Mouse (Mus musculus): ENCODE measurements around the gene Lsm4. TPM values are rescaled to one million over a fixed set of nuclear protein-coding genes. Genes with fewer than 3 reads are reported as not detected.

Lsm4 gene
- polyA plus RNA-seq, 1 experiment from 2014 or later, result 199 TPM

- ATAC-seq (ENCODE audit: low read depth), result no peak
- H3K4me3 ChIP-seq (ENCODE audit: low read depth, low read length), result no peak overlapping the region
These were observed 4.5 kb downstream of the Lsm4 start for GRCm38 (mm10) chr8:70677451-70678080.

GRCm38 (mm10) chr8:70678679-70679078 lies 5.6 kb downstream of the Lsm4 start:
- Histone ChIP-seq H3K36me3 (ENCODE audit: control insufficient read depth, insufficient read depth, low read length) (peaks cover 25% of the 10 kb centered on the region; the same call in 1 of the 2 replicates), H3K4me1 (ENCODE audit: control insufficient read depth, insufficient read depth, low read length) (peaks cover 17% of the 10 kb centered on the region), H3K4me2 (ENCODE audit: low read depth, low read length) (no peak overlapping the region), H3K4me3 (ENCODE audit: low read depth, low read length) (no peak overlapping the region), H3K27ac (replicated peaks; ENCODE audit: low read depth, low read length) (no peak overlapping the region), H3K9ac (ENCODE audit: low read depth, low read length) (no peak overlapping the region), H3K27me3 (replicated peaks; ENCODE audit: control insufficient read depth, insufficient read depth, low read length) (no peaks in the 10 kb centered on the region), H3K9me3 (ENCODE audit: control insufficient read depth, low read length) (no peaks in the 10 kb centered on the region)
- DNase-seq (ENCODE audit: low spot score) (no peak), ATAC-seq (ENCODE audit: low read depth) (no peak)

More at GRCm38 (mm10) chr8:70677451-70678080, 4.5 kb downstream of the Lsm4 start:
- peaks cover 15% of the 10 kb centered on the region for H3K4me1 ChIP-seq (ENCODE audit: control insufficient read depth, insufficient read depth, low read length)
- 89% methylated on average over 15 of the region's 15 CpGs for WGBS
- no peak overlapping the region for H3K4me2 ChIP-seq (ENCODE audit: low read depth, low read length)
- DNase-seq (ENCODE audit: low spot score), result no peak
- no peak overlapping the region for H3K27ac ChIP-seq (replicated peaks; ENCODE audit: low read depth, low read length)
- H3K36me3 ChIP-seq (ENCODE audit: control insufficient read depth, insufficient read depth, low read length), result peaks cover 25% of the 10 kb centered on the region; the same call in 1 of the 2 replicates
- no peaks in the 10 kb centered on the region for H3K9me3 ChIP-seq (ENCODE audit: control insufficient read depth, low read length)
- no peaks in the 10 kb centered on the region for H3K27me3 ChIP-seq (replicated peaks; ENCODE audit: control insufficient read depth, insufficient read depth, low read length)
- H3K9ac ChIP-seq (ENCODE audit: low read depth, low read length), result no peak overlapping the region

DNA sequence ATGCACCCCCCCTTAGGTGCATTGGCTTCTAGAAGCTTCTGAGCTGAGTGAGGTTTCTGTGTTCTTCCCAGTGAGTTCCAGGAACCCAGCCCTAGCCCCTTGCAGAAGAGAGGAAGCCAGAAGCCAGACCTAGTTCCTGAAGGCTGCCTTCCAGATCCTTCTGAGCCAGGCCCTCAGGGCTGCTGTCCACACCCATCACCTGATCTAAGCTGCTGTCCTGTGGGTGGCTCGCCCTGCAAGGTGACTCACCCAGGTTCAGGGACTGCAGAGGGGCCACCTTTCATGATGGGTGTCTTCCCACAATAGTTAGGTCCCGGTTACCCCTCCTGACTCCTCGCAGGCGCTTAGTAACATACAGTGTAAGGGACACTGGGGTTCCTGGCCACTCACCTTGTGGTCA lies 6.4 kb downstream of the Lsm4 start:
- Histone ChIP-seq H3K9ac (ENCODE audit: low read depth, low read length) (no peak overlapping the region), H3K4me2 (ENCODE audit: low read depth, low read length) (no peak overlapping the region), H3K9me3 (ENCODE audit: control insufficient read depth, low read length) (no peaks in the 10 kb centered on the region), H3K4me1 (ENCODE audit: control insufficient read depth, insufficient read depth, low read length) (peaks cover 11% of the 10 kb centered on the region), H3K27me3 (replicated peaks; ENCODE audit: control insufficient read depth, insufficient read depth, low read length) (no peaks in the 10 kb centered on the region), H3K36me3 (ENCODE audit: control insufficient read depth, insufficient read depth, low read length) (peaks cover 25% of the 10 kb centered on the region; the same call in 1 of the 2 replicates), H3K27ac (replicated peaks; ENCODE audit: low read depth, low read length) (no peak overlapping the region), H3K4me3 (ENCODE audit: low read depth, low read length) (no peak overlapping the region)
- ATAC-seq (ENCODE audit: low read depth) (no peak), DNase-seq (ENCODE audit: low spot score) (no peak)
- 94% methylated on average over 4 of the region's 4 CpGs for WGBS

DNA sequence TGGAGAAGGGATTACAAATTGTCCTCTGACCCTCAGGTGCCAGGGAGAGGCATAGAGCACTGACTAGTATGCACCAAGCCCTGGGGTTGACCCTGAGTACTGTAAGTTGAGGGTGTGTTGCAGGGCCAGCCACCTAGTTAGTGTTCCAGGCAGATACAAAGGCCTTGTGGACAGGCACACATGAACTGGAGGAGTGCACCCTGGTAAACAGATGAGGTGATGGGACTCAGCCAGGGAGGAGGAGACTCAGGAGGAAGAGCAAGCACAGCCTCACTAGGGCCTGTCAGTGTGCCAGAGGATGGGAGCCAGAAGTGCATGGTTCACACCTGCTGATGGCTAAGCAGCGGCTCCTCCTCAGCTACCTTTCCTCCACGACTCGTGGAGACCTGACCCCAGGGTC lies 7.0 kb downstream of the Lsm4 start:
- H3K4me1 ChIP-seq (ENCODE audit: control insufficient read depth, insufficient read depth, low read length), result peaks cover 11% of the 10 kb centered on the region
- H3K4me3 ChIP-seq (ENCODE audit: low read depth, low read length), result no peak overlapping the region
- H3K4me2 ChIP-seq (ENCODE audit: low read depth, low read length), result no peak overlapping the region
- H3K36me3 ChIP-seq (ENCODE audit: control insufficient read depth, insufficient read depth, low read length), result peaks cover 25% of the 10 kb centered on the region; the same call in 1 of the 2 replicates
- H3K27me3 ChIP-seq (replicated peaks; ENCODE audit: control insufficient read depth, insufficient read depth, low read length), result no peaks in the 10 kb centered on the region
- 75% methylated on average over 3 of the region's 3 CpGs for WGBS
- H3K9ac ChIP-seq (ENCODE audit: low read depth, low read length), result no peak overlapping the region
- H3K9me3 ChIP-seq (ENCODE audit: control insufficient read depth, low read length), result no peaks in the 10 kb centered on the region
- DNase-seq (ENCODE audit: low spot score), result no peak
- no peak for ATAC-seq (ENCODE audit: low read depth)
- no peak overlapping the region for H3K27ac ChIP-seq (replicated peaks; ENCODE audit: low read depth, low read length)

DNA sequence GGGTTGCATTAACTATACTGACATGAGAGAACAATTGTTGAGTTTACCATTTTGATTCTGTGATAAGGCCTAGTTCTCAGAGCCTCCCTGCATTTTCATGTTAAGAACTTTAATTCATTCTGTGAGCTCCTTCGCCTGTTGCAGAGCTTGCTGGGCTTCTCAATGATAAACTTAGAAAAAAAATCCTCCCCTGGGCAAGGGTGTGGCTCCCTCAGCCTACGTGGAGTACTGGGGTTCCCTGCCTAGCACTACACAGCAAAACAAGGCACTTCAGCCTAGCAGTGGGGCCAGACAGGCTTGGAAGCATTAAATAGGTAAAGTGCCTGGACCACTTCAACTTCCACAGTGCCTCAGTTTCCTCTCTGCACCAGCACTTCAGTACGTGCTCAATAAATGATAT lies 8.4 kb downstream of the Lsm4 start:
- 51% methylated on average over 3 of the region's 3 CpGs for WGBS

GRCm38 (mm10) chr8:70682193-70682592 lies 9.1 kb downstream of the Lsm4 start:
- H3K4me2 ChIP-seq (ENCODE audit: low read depth, low read length), result peak overlapping the region; percentile 37
- DNase-seq (ENCODE audit: low spot score) (peak; percentile 80), ATAC-seq (ENCODE audit: low read depth) (peak; percentile 69)
- H3K36me3 ChIP-seq (ENCODE audit: control insufficient read depth, insufficient read depth, low read length), result peaks cover 24% of the 10 kb centered on the region; the same call in 1 of the 2 replicates
- H3K9me3 ChIP-seq (ENCODE audit: control insufficient read depth, low read length), result no peaks in the 10 kb centered on the region
- WGBS, result 2% methylated on average over 15 of the region's 19 CpGs
- peak overlapping the region; percentile 46 for H3K9ac ChIP-seq (ENCODE audit: low read depth, low read length)
- H3K4me3 ChIP-seq (ENCODE audit: low read depth, low read length), result 0 out of 2 replicates have a peak overlapping the region, but pooled peaks have one; percentile 0
- H3K27ac ChIP-seq (replicated peaks; ENCODE audit: low read depth, low read length), result peak overlapping the region; percentile 39; the same call in 1 of the 2 replicates
- H3K27me3 ChIP-seq (replicated peaks; ENCODE audit: control insufficient read depth, insufficient read depth, low read length), result no peaks in the 10 kb centered on the region
- peaks cover 11% of the 10 kb centered on the region for H3K4me1 ChIP-seq (ENCODE audit: control insufficient read depth, insufficient read depth, low read length)

More for the DNA sequence above, 8.4 kb downstream of the Lsm4 start:
- H3K4me2 ChIP-seq (ENCODE audit: low read depth, low read length), result no peak overlapping the region
- H3K27ac ChIP-seq (replicated peaks; ENCODE audit: low read depth, low read length), result no peak overlapping the region
- peaks cover 25% of the 10 kb centered on the region; the same call in 1 of the 2 replicates for H3K36me3 ChIP-seq (ENCODE audit: control insufficient read depth, insufficient read depth, low read length)
- H3K4me3 ChIP-seq (ENCODE audit: low read depth, low read length), result no peak overlapping the region
- H3K4me1 ChIP-seq (ENCODE audit: control insufficient read depth, insufficient read depth, low read length), result peaks cover 11% of the 10 kb centered on the region
- ATAC-seq (ENCODE audit: low read depth), result no peak
- no peak for DNase-seq (ENCODE audit: low spot score)
- H3K27me3 ChIP-seq (replicated peaks; ENCODE audit: control insufficient read depth, insufficient read depth, low read length), result no peaks in the 10 kb centered on the region
- H3K9ac ChIP-seq (ENCODE audit: low read depth, low read length), result no peak overlapping the region
- H3K9me3 ChIP-seq (ENCODE audit: control insufficient read depth, low read length), result no peaks in the 10 kb centered on the region

DNA sequence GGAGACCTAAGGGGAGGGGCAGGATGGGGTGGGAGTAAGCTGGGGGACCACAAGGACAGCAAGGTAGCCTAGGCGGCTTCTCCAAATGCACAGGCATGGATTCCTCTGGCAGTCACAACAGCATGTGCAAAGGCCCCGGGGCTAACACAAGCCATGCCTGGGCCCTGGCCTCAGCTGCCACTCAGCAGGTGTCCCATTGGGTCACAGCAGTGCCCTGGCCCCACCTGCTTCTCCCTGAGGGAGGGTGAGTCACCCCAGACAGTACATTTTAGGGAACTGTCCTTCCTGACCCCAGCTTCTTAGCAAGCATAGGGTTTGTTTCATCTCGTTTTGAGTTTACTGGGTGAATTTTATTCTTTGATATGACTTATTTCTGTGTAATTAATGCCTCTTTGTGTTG lies 9.6 kb downstream of the Lsm4 start:
- H3K27ac ChIP-seq (replicated peaks; ENCODE audit: low read depth, low read length), result peak overlapping the region; percentile 39; the same call in 1 of the 2 replicates
- ATAC-seq (ENCODE audit: low read depth) (no peak), DNase-seq (ENCODE audit: low spot score) (no peak)
- H3K4me2 ChIP-seq (ENCODE audit: low read depth, low read length), result peak overlapping the region; percentile 37
- WGBS, result 73% methylated on average over 3 of the region's 3 CpGs
- H3K4me1 ChIP-seq (ENCODE audit: control insufficient read depth, insufficient read depth, low read length), result peaks cover 11% of the 10 kb centered on the region
- H3K36me3 ChIP-seq (ENCODE audit: control insufficient read depth, insufficient read depth, low read length), result peaks cover 19% of the 10 kb centered on the region; the same call in 1 of the 2 replicates
- H3K9me3 ChIP-seq (ENCODE audit: control insufficient read depth, low read length), result no peaks in the 10 kb centered on the region
- no peak overlapping the region for H3K4me3 ChIP-seq (ENCODE audit: low read depth, low read length)
- H3K9ac ChIP-seq (ENCODE audit: low read depth, low read length), result peak overlapping the region; percentile 46
- H3K27me3 ChIP-seq (replicated peaks; ENCODE audit: control insufficient read depth, insufficient read depth, low read length), result no peaks in the 10 kb centered on the region

GRCm38 (mm10) chr8:70684291-70684690 lies 11.2 kb downstream of the Lsm4 start:
- DNase-seq (ENCODE audit: low spot score) (no peak), ATAC-seq (ENCODE audit: low read depth) (no peak)
- no peak overlapping the region for H3K4me3 ChIP-seq (ENCODE audit: low read depth, low read length)
- H3K4me2 ChIP-seq (ENCODE audit: low read depth, low read length), result no peak overlapping the region
- no peaks in the 10 kb centered on the region for H3K27me3 ChIP-seq (replicated peaks; ENCODE audit: control insufficient read depth, insufficient read depth, low read length)
- no peak overlapping the region for H3K9ac ChIP-seq (ENCODE audit: low read depth, low read length)
- H3K9me3 ChIP-seq (ENCODE audit: control insufficient read depth, low read length), result no peaks in the 10 kb centered on the region
- H3K27ac ChIP-seq (replicated peaks; ENCODE audit: low read depth, low read length), result no peak overlapping the region
- peaks cover 11% of the 10 kb centered on the region for H3K4me1 ChIP-seq (ENCODE audit: control insufficient read depth, insufficient read depth, low read length)
- 37% methylated on average over 4 of the region's 7 CpGs for WGBS
- H3K36me3 ChIP-seq (ENCODE audit: control insufficient read depth, insufficient read depth, low read length), result peaks cover 5% of the 10 kb centered on the region; the same call in 1 of the 2 replicates

GRCm38 (mm10) chr8:70687576-70687975 lies 14.5 kb downstream of the Lsm4 start:
- H3K27ac ChIP-seq (replicated peaks; ENCODE audit: low read depth, low read length), result no peak overlapping the region
- H3K36me3 ChIP-seq (ENCODE audit: control insufficient read depth, insufficient read depth, low read length), result no peaks in the 10 kb centered on the region
- no peaks in the 10 kb centered on the region for H3K9me3 ChIP-seq (ENCODE audit: control insufficient read depth, low read length)
- peaks cover 14% of the 10 kb centered on the region; the same call in 1 of the 2 replicates for H3K4me1 ChIP-seq (ENCODE audit: control insufficient read depth, insufficient read depth, low read length)
- no peaks in the 10 kb centered on the region for H3K27me3 ChIP-seq (replicated peaks; ENCODE audit: control insufficient read depth, insufficient read depth, low read length)
- DNase-seq (ENCODE audit: low spot score) (no peak), ATAC-seq (ENCODE audit: low read depth) (no peak)
- WGBS, result 88% methylated on average over 8 of the region's 8 CpGs
- H3K4me2 ChIP-seq (ENCODE audit: low read depth, low read length), result no peak overlapping the region
- no peak overlapping the region for H3K9ac ChIP-seq (ENCODE audit: low read depth, low read length)
- H3K4me3 ChIP-seq (ENCODE audit: low read depth, low read length), result no peak overlapping the region

Measured in embryonic facial prominence, embryonic 14.5 days (tissue).